ENCODE assay signal across 8 mouse cellular contexts in the genomic region with DNA sequence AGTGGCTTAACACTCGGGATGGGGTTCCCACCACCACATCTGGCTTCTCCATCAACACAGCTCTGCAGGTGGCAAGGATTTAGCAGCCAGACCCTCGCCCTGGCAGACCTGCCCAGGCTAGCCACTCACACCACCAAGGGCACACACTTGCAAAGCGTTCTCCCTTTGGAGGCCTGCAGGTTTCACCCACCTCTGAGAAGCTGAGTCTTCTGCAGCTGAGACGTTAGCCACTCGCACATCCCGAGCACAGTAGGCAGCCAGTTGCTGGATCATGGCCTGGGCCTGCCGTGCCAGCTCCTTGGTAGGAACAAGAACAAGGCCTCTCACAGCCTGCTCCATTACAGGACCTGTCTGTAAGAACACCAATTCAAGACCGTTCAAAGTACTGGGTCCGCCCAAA. TPM values are rescaled to one million over a fixed set of nuclear protein-coding genes. Genes with fewer than 3 reads are reported as not detected.
DNase-seq lines count a peak whose midpoint lies in the region; ATAC-seq and TF ChIP-seq lines count a peak whose summit lies in the region.
"Had no signal": no experiment of that assay in that cellular context is flagged by ENCODE, and none has a peak within 500 bp of the region (broad histone marks: within the 10 kb centered on the region; RNA-seq: fewer than 3 reads in every experiment).

No protein-coding gene starts in this region.

- no peak for ATAC-seq in lung, embryonic 16.5 days (ENCODE audit: low read depth)
- no peak for ATAC-seq in forebrain, embryonic 11.5 days (replicated peaks; ENCODE audit: low FRiP score)
- ATAC-seq in limb, embryonic 11.5 days (ENCODE audit: insufficient number of reproducible peaks, low FRiP score, low TSS enrichment, low read depth), result no peak

- no peak for TF ChIP-seq CTCF in olfactory bulb, adult 2 months (IDR thresholded peaks at IDR 0.05; ENCODE audit: insufficient read depth, low read depth, low read length)

- H3K27me3 ChIP-seq in lung, embryonic 16.5 days (ENCODE audit: control insufficient read depth, insufficient read depth, low read depth, low read length), result no peaks in the 10 kb centered on the region
- no peaks in the 10 kb centered on the region for H3K27me3 ChIP-seq in forebrain, embryonic 11.5 days (ENCODE audit: control insufficient read depth, insufficient read depth, low read length)
- H3K27me3 ChIP-seq in limb, embryonic 11.5 days (ENCODE audit: control insufficient read depth, insufficient read depth, low read length), result no peaks in the 10 kb centered on the region

- H3K36me3 ChIP-seq in lung, embryonic 16.5 days (ENCODE audit: control insufficient read depth, insufficient read depth, low read length), result peaks cover 44% of the 10 kb centered on the region
- peaks cover 20% of the 10 kb centered on the region for H3K36me3 ChIP-seq in forebrain, embryonic 11.5 days (ENCODE audit: control insufficient read depth, insufficient read depth, low read length)
- H3K36me3 ChIP-seq in limb, embryonic 11.5 days (ENCODE audit: control insufficient read depth, insufficient read depth, low read length), result peaks cover 28% of the 10 kb centered on the region

- H3K4me2 ChIP-seq in lung, embryonic 16.5 days (ENCODE audit: low read depth, low read length), result peak overlapping the region; percentile 97
- H3K4me2 ChIP-seq in forebrain, embryonic 11.5 days (ENCODE audit: low read depth, low read length, severe bottlenecking), result peak overlapping the region; percentile 94
- peak overlapping the region; percentile 94 for H3K4me2 ChIP-seq in limb, embryonic 11.5 days (ENCODE audit: low read depth, severe bottlenecking)

- no peaks in the 10 kb centered on the region for H3K9me3 ChIP-seq in lung, embryonic 16.5 days (ENCODE audit: control insufficient read depth, low read length)
- H3K9me3 ChIP-seq in forebrain, embryonic 11.5 days (ENCODE audit: control insufficient read depth, low read length), result no peaks in the 10 kb centered on the region
- H3K9me3 ChIP-seq in limb, embryonic 11.5 days (ENCODE audit: control insufficient read depth, low read length), result no peaks in the 10 kb centered on the region

- H3K4me3 ChIP-seq in lung, embryonic 16.5 days (ENCODE audit: low read length), result peak overlapping the region; percentile 98
- H3K4me3 ChIP-seq in forebrain, embryonic 11.5 days (ENCODE audit: low read depth, low read length), result peak overlapping the region; percentile 96
- H3K4me3 ChIP-seq in limb, embryonic 11.5 days (ENCODE audit: low read depth, low read length), result peak overlapping the region; percentile 76
- peak overlapping the region; percentile 82 for H3K4me3 ChIP-seq in olfactory bulb, adult 2 months (ENCODE audit: insufficient read depth, low read depth, low read length)

- H3K27ac ChIP-seq in lung, embryonic 16.5 days (ENCODE audit: low read length), result no peak overlapping the region
- no peak overlapping the region for H3K27ac ChIP-seq in forebrain, embryonic 11.5 days (ENCODE audit: low read depth, low read length)
- no peak overlapping the region for H3K27ac ChIP-seq in limb, embryonic 11.5 days (replicated peaks; ENCODE audit: low read depth, low read length)
- no peak overlapping the region for H3K27ac ChIP-seq in olfactory bulb, adult 2 months (ENCODE audit: insufficient read depth, low read depth, low read length)

- no peak for TF ChIP-seq POLR2A in olfactory bulb, adult 2 months (IDR thresholded peaks at IDR 0.05; ENCODE audit: insufficient read depth, low read depth, low read length)

- WGBS in lung, embryonic 16.5 days, result 58% methylated on average over 9 of the region's 9 CpGs
- 70% methylated on average over 9 of the region's 9 CpGs for WGBS in forebrain, embryonic 11.5 days
- 67% methylated on average over 9 of the region's 9 CpGs for WGBS in limb, embryonic 11.5 days
- WGBS in olfactory bulb, adult 2 months, result 63% methylated on average over 9 of the region's 9 CpGs

- peaks cover 10% of the 10 kb centered on the region for H3K4me1 ChIP-seq in lung, embryonic 16.5 days (replicated peaks; ENCODE audit: control insufficient read depth, insufficient read depth, low read length)
- peaks cover 8% of the 10 kb centered on the region; the same call in 1 of the 2 replicates for H3K4me1 ChIP-seq in forebrain, embryonic 11.5 days (replicated peaks; ENCODE audit: control insufficient read depth, insufficient read depth, low read length)
- H3K4me1 ChIP-seq in limb, embryonic 11.5 days (ENCODE audit: control insufficient read depth, insufficient read depth, low read length), result peaks cover 5% of the 10 kb centered on the region
- H3K4me1 ChIP-seq in olfactory bulb, adult 2 months (ENCODE audit: control insufficient read depth, insufficient read depth, low read length), result peaks cover 7% of the 10 kb centered on the region

- DNase-seq in lung, adult 18-20 months, result no peak
- no peak for DNase-seq in forebrain, embryonic 11.5 days (ENCODE audit: low spot score)
- DNase-seq in limb, embryonic 11.5 days (ENCODE audit: low spot score), result no peak
- DNase-seq in frontal cortex, postnatal 14 days (ENCODE audit: low spot score in 2 of 2), result no peak
- no peak for DNase-seq in layer of hippocampus, postnatal 25 days (ENCODE audit: extremely low spot score in 1 of 2, low spot score in 1 of 2)
- DNase-seq: layer of hippocampus, postnatal 36 days had no signal

- peak overlapping the region; percentile 95 for H3K9ac ChIP-seq in lung, embryonic 16.5 days (ENCODE audit: low read length)
- peak overlapping the region; percentile 87 for H3K9ac ChIP-seq in forebrain, embryonic 11.5 days (ENCODE audit: low read length)
- peak overlapping the region; percentile 81 for H3K9ac ChIP-seq in limb, embryonic 11.5 days (ENCODE audit: low read length)

RNA-seq across cellular contexts. Expression of gene Ddx56, which starts 1.0 kb away (rescaled TPM):
- 79.0 and 80.8 TPM in 2 replicates for polyA plus RNA-seq in lung, embryonic 16.5 days (2015; fragmentation: Nextera tagmentation; extraction: Ambion mirVana)
- 104 and 110 TPM in 2 replicates for polyA plus RNA-seq in forebrain, embryonic 11.5 days (2014; fragmentation: Nextera tagmentation; extraction: Ambion mirVana)
- 114 and 117 TPM in 2 replicates for polyA plus RNA-seq in limb, embryonic 11.5 days (2014; fragmentation: Nextera tagmentation; extraction: Ambion mirVana)
- not detected in 2 replicates for polyA plus RNA-seq in olfactory bulb, adult 2 months (2012; ENCODE audit: insufficient read depth, insufficient read length, low replicate concordance, missing spikeins)
- total RNA-seq in layer of hippocampus, postnatal 25 days (2021), result 10 to 100 TPM; 41.4 to 43.1 TPM

RNA-seq across cellular contexts. Expression of gene Tmed4, which starts 8.0 kb away (rescaled TPM):
- 99.9 and 104 TPM in 2 replicates for polyA plus RNA-seq in lung, embryonic 16.5 days (2015; fragmentation: Nextera tagmentation; extraction: Ambion mirVana)
- 135 and 144 TPM in 2 replicates for polyA plus RNA-seq in forebrain, embryonic 11.5 days (2014; fragmentation: Nextera tagmentation; extraction: Ambion mirVana)
- 114 TPM in 2 replicates for polyA plus RNA-seq in limb, embryonic 11.5 days (2014; fragmentation: Nextera tagmentation; extraction: Ambion mirVana)
- not detected in 2 replicates for polyA plus RNA-seq in olfactory bulb, adult 2 months (2012; ENCODE audit: insufficient read depth, insufficient read length, low replicate concordance, missing spikeins)
- 100 to 1,000 TPM; 102 TPM for total RNA-seq in layer of hippocampus, postnatal 25 days (2021)

RNA-seq across cellular contexts. Expression of gene Ogdh, which starts 24.8 kb away (rescaled TPM):
- polyA plus RNA-seq in lung, embryonic 16.5 days (2015; fragmentation: Nextera tagmentation; extraction: Ambion mirVana), result 113 and 114 TPM in 2 replicates
- 105 and 109 TPM in 2 replicates for polyA plus RNA-seq in forebrain, embryonic 11.5 days (2014; fragmentation: Nextera tagmentation; extraction: Ambion mirVana)
- 91.2 and 106 TPM in 2 replicates for polyA plus RNA-seq in limb, embryonic 11.5 days (2014; fragmentation: Nextera tagmentation; extraction: Ambion mirVana)
- 123 and 426 TPM in 2 replicates for polyA plus RNA-seq in olfactory bulb, adult 2 months (2012; ENCODE audit: insufficient read depth, insufficient read length, low replicate concordance, missing spikeins)
- total RNA-seq in layer of hippocampus, postnatal 25 days (2021), result 100 to 1,000 TPM; 229 to 239 TPM

RNA-seq across cellular contexts. Expression of gene Npc1l1, which starts 36.7 kb away (rescaled TPM):
- polyA plus RNA-seq in lung, embryonic 16.5 days (2015; fragmentation: Nextera tagmentation; extraction: Ambion mirVana), result 0.06 TPM in 1 of 2 replicates, not detected in the other
- polyA plus RNA-seq in forebrain, embryonic 11.5 days (2014; fragmentation: Nextera tagmentation; extraction: Ambion mirVana), result not detected in 2 replicates
- polyA plus RNA-seq in limb, embryonic 11.5 days (2014; fragmentation: Nextera tagmentation; extraction: Ambion mirVana), result 0.07 TPM in 1 of 2 replicates, not detected in the other
- not detected in 2 replicates for polyA plus RNA-seq in olfactory bulb, adult 2 months (2012; ENCODE audit: insufficient read depth, insufficient read length, low replicate concordance, missing spikeins)
- under 1 TPM; 0.15 to 0.26 TPM for total RNA-seq in layer of hippocampus, postnatal 25 days (2021)

Comparison
In these comparisons a context has a peak if more than half of its experiments do, and no peak if none do; other contexts are left out.
1. RNA of gene Ddx56, which starts 1.0 kb away (polyA plus RNA-seq): 114 to 117 TPM in limb, embryonic 11.5 days, 104 to 110 TPM in forebrain, embryonic 11.5 days and 79.0 to 80.8 TPM in lung, embryonic 16.5 days; not detected in olfactory bulb, adult 2 months; every median in the first group is over 10 times any median in the second.
2. Peak in every context shown above with its lines, with median percentiles within 50 percentile points of each other: H3K4me2 ChIP-seq, H3K4me3 ChIP-seq and H3K9ac ChIP-seq.